Mouse (Mus musculus): ENCODE measurements at regions not wholly inside any gene's neighbourhood (a gene's known extent, or its start where the extent isn't known, plus 50 kb on each side); places are given as distances from the start of the nearest gene placed in this dataset.

DNA sequence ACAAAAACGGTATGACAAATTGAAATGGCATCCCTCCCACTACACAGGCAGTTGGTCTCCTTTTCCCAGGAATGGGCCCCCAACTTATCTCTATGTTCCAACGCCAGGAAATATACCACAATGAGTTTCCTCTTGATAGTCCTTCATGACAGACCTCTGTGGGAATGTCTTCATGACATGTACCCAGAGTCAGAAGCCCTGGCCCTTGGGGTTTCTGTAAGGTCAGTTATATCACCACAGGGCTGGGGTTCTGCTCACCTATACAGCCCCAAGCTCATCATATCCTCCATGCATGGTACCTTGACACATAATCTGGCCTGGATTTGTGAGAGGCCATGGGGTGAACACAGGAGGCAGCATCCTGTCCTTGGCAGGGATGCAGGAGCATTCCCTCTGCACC, 64.2 kb upstream of the Irx6 start:
- ATAC-seq (replicated peaks in 1 of 2; ENCODE audit: insufficient read depth in 1 of 2, low FRiP score in 2 of 2, low TSS enrichment in 1 of 2, low read depth in 1 of 2, poor library complexity in 2 of 2, severe bottlenecking in 2 of 2) = no peak

DNA sequence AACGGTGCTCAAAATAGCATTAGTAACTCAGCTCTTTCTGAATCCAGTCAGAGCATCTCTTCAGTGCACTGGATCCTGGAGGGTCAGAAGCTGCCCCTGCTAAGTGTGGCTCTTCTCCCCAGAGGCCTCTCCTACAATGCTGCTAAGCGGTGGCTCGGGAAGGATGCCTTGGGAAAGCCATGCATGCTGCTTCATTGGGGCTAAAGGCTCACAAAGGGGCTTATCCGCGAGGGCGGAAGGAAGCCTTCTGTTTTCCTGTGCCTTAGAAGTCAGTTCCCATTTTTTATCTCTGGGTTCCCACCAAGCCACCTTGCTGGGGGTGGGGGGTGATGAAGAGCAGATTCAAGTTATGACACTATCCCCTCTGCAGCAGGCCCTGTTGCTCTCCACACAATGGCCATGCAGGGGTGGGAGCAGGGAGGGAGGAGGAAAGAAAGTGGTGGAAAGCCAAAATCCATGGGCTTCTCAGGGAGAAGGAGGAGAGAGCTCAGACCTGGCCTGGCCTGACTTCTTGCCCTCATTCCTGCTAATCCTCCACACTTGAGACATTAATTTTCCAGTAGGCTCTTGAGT, 63.5 kb upstream of the Irx6 start:
- no peak for ATAC-seq (replicated peaks in 1 of 2; ENCODE audit: insufficient read depth in 1 of 2, low FRiP score in 2 of 2, low TSS enrichment in 1 of 2, low read depth in 1 of 2, poor library complexity in 2 of 2, severe bottlenecking in 2 of 2)

DNA sequence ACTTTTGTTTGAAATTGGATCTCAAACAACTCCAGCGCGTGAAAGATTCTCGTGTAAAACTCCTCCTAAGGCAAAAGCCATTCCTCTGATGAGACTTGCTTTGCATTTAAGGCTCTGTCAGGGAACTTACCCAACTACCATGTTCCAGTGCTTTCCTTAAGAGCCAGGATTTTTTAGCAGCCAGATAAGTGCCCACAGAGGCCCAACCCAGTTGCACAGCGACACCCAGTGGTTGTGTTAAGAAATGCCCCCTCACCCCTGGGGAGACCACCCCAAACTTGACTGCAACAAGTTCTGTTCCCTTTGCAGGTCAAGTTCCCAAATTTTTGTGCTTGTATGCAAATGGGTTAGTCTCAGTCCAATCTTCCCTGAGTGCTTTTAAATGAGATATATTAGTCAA, 60.6 kb upstream of the Irx6 start:
- ATAC-seq (replicated peaks in 1 of 2; ENCODE audit: insufficient read depth in 1 of 2, low FRiP score in 2 of 2, low TSS enrichment in 1 of 2, low read depth in 1 of 2, poor library complexity in 2 of 2, severe bottlenecking in 2 of 2) = no peak

DNA sequence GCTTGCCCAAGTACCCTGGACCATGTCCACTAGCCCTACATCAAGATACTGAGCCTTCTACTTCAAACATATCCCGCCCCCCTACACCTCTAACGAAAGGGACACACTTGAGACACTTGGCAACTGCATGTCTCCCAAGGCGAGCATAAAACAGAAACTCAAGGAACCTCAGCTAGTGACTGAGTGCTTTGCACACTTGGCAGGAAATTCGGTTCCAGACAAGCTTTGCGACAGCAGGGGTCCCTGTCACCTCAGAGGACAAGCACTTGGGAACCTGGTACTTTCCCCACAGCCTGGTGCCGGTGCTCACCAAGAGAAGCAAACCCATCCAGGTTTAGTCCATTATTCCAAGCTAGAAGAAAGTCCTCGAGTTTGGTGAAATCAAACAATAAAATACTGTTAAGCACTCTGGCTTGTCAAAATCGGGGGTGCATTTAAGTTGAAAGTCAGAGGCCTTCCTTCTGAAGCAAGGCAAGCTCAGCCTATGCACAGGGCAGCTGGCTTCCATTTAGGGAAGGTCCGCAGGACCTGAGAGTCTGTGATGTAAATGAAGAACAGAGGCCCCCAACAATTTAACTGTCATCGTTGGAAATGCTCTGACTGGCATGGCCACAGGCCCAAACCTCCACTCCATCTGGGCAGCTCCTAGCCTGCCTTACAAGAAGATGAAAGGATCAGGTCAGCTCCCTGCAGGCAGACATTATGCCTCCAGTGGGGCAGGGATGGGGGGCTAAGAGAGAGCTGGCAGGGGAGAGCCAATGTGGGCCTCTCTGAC, 57.6 kb upstream of the Irx6 start:
- no peak for ATAC-seq (replicated peaks in 1 of 2; ENCODE audit: insufficient read depth in 1 of 2, low FRiP score in 2 of 2, low TSS enrichment in 1 of 2, low read depth in 1 of 2, poor library complexity in 2 of 2, severe bottlenecking in 2 of 2)

DNA sequence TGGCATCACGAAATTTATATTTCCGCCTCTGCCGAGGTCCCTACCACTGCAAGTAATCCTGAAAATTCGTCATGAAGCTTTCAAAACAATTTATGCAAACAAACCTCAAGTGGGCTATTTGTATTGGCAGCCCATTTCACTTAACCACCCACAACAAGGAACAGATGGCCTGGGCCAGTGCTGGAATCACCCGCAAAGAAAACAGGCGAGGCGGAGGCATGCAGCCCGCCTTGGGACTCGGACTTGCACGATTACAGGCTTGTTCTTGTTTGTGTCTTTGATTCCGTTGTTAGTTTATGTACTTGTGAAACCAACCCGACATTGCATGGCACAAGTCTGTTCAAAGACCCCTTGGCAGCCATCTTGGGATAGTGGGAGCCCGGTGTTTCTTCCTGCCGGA, 55.8 kb upstream of the Irx6 start:
- ATAC-seq (replicated peaks in 1 of 2; ENCODE audit: insufficient read depth in 1 of 2, low FRiP score in 2 of 2, low TSS enrichment in 1 of 2, low read depth in 1 of 2, poor library complexity in 2 of 2, severe bottlenecking in 2 of 2) = no peak

Measured in hematopoietic stem cell, adult 5-6 weeks (primary cell).